Mouse (Mus musculus) heart, postnatal 0 days (tissue): ENCODE results near the gene Osbpl9. TPM values are rescaled to one million over a fixed set of nuclear protein-coding genes. Genes with fewer than 3 reads are reported as not detected.

Experiments used
- ATAC-seq: fragments of 200-750 bp; cut with Nextera tagmentation; 2 replicates; pipeline ENCODE4 v1.8.0; 2017; ENCODE audit warnings: low read depth, moderate number of reproducible peaks, moderate library complexity; ENCODE audit not compliant: insufficient read depth
- DNase-seq: peaks from one replicate; pipeline ENCODE4 v3.0.0-alpha.2; 2016; ENCODE audit warnings: low spot score
- H3K27ac ChIP-seq: fragments of 300-500 bp; sonication (generic); 2 replicates; pipeline ENCODE4 v1.5.1; 2014; ENCODE audit warnings: low read depth, mild to moderate bottlenecking
- H3K27me3 ChIP-seq: fragments of 300-500 bp; sonication (generic); 2 replicates; pipeline ENCODE4 v1.6.1; 2014; ENCODE audit warnings: low read length, mixed read lengths; ENCODE audit not compliant: control insufficient read depth, insufficient read depth
- H3K36me3 ChIP-seq: fragments of 300-500 bp; sonication (generic); replicated peaks from 2 replicates; pipeline ENCODE4 v1.6.1; 2014; ENCODE audit warnings: low read length, mixed read lengths; ENCODE audit not compliant: control insufficient read depth, insufficient read depth
- H3K4me1 ChIP-seq: fragments of 300-500 bp; sonication (generic); 2 replicates; pipeline ENCODE4 v1.6.1; 2014; ENCODE audit warnings: antibody characterized with exemption; ENCODE audit not compliant: control insufficient read depth, insufficient read depth
- H3K4me2 ChIP-seq: fragments of 300-500 bp; sonication (generic); 2 replicates; pipeline ENCODE4 v1.6.1; 2014; ENCODE audit warnings: low read depth, mild to moderate bottlenecking, low read length, moderate library complexity
- H3K4me3 ChIP-seq: fragments of 300-500 bp; sonication (generic); 2 replicates; pipeline ENCODE4 v1.5.1; 2014; ENCODE audit warnings: low read depth, low read length
- H3K9ac ChIP-seq: fragments of 300-500 bp; sonication (generic); replicated peaks from 2 replicates; pipeline ENCODE4 v1.6.1; 2014; ENCODE audit warnings: low read depth, low read length, mixed read lengths
- H3K9me3 ChIP-seq: fragments of 300-500 bp; sonication (generic); replicated peaks from 2 replicates; pipeline ENCODE4 v1.6.1; 2016; ENCODE audit warnings: low read length; ENCODE audit not compliant: control insufficient read depth
- CTCF ChIP-seq: IDR thresholded peaks from 2 replicates; pipeline ENCODE4 v1.5.1; 2016; ENCODE audit warnings: antibody characterized with exemption, control low read depth, low read depth
- EP300 ChIP-seq: IDR thresholded peaks from 2 replicates; pipeline ENCODE4 v1.6.1; 2016; ENCODE audit warnings: antibody characterized with exemption, low read depth
- WGBS: fragments of 180-500 bp; shearing (Covaris S2); extraction: QIAGEN DNeasy Blood & Tissue Kit; methylation state at CpG from one replicate; pipeline ENCODE4 v1.1.7; 2014; 5-methylcytosine and 5-hydroxymethylcytosine counted together
- polyA plus RNA-seq: library from polyadenylated mRNA; unstranded; fragments of >200 nt; fragmentation: Nextera tagmentation; extraction: Ambion mirVana; gene quantifications from 2 replicates; pipeline ENCODE4 v1.2.1, GENCODE M21; 2015
- total RNA-seq: library from RNA; depleted of rRNA; stranded (reverse); fragments of >200 nt; gene quantifications from 2 replicates; pipeline ENCODE4 v1.2.3, GENCODE M21; 2014; ENCODE audit warnings: low replicate concordance

Osbpl9 gene
- total and polyA plus RNA-seq, 2 experiments from 2014 or later = 49.0 to 49.7 TPM

DNA sequence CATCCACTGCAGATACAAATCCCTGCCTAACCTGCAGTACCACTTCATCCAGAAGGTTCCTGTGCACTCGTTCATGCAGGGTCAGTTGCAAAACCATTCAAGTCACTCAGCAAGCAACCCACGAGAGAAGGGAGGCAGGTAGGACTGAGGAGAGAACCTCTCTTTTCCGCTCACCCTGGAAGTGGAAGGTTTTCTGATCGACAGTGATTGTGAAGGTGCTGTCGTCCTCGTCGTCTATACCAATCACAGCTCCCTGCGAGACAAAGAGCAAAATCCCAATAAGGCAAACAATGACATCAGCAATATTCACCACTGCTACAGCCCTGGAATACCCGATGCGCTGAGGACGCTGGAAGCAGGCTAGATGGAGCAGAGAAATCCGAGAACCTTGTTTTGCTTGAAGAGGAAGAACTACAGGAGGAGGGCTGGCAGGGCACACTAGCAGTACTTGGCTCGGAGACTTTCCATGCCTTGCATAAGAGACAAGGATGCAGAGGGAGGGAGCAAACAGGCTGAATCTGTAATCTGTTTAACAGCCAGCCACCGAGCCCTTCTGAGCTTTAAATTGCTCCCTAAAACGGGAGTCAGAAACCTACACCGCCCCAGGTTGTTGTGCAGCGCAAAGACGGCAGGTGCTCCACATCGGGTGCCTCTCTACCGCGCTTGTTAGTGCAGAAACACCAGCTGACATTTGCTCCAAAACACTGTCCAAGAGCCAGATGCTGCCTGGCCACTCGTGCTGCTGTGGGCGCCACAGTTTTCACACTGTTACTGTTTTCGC lies 45.4 kb downstream of the Osbpl9 start:
- DNase-seq (no peak), ATAC-seq (peak; percentile 30; the same call in 1 of the 2 replicates)
- H3K27me3 ChIP-seq = no peaks in the 10 kb centered on the region
- H3K4me2 ChIP-seq = peak overlapping the region; percentile 70
- H3K27ac ChIP-seq = peak overlapping the region; percentile 41
- WGBS = 23% methylated on average over 24 of the region's 24 CpGs
- no peaks in the 10 kb centered on the region for H3K36me3 ChIP-seq
- peak overlapping the region; percentile 27 for H3K4me3 ChIP-seq
- 0 out of 2 replicates have a peak, but pooled peaks cover 8% of the 10 kb centered on the region for H3K4me1 ChIP-seq
- H3K9me3 ChIP-seq = no peaks in the 10 kb centered on the region
- 0 out of 2 replicates have a peak overlapping the region, but pooled peaks have one; percentile 29 for H3K9ac ChIP-seq
- no peak for TF ChIP-seq EP300
- no peak for TF ChIP-seq CTCF

DNA sequence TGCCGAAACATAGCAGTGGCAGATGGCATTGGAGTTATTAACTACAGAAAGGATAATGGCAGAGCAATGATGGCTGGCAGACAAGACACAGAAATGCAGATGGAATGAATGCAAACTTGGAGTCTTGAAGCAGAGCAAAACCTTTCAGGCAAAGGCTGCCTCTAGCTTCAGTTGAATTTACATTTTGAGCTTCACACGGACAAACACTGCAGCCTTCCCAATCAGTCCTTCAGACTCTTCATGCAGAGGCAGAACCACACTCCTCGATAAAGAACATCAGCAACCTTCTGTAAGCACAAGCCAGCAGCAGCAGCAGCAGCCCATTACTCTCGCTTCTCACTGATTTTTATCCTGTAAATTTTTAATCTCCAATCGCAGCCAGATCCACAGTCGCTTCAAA lies 46.0 kb downstream of the Osbpl9 start:
- no peak overlapping the region for H3K9ac ChIP-seq
- no peak overlapping the region for H3K27ac ChIP-seq
- H3K4me2 ChIP-seq = peak overlapping the region; percentile 70; the same call in 1 of the 2 replicates
- no peaks in the 10 kb centered on the region for H3K27me3 ChIP-seq
- no peaks in the 10 kb centered on the region for H3K36me3 ChIP-seq
- TF ChIP-seq EP300 = no peak
- TF ChIP-seq CTCF = no peak
- DNase-seq (no peak), ATAC-seq (no peak)
- 78% methylated on average over 6 of the region's 6 CpGs for WGBS
- 0 out of 2 replicates have a peak overlapping the region, but pooled peaks have one; percentile 27 for H3K4me3 ChIP-seq
- no peaks in the 10 kb centered on the region for H3K9me3 ChIP-seq
- 0 out of 2 replicates have a peak, but pooled peaks cover 8% of the 10 kb centered on the region for H3K4me1 ChIP-seq

DNA sequence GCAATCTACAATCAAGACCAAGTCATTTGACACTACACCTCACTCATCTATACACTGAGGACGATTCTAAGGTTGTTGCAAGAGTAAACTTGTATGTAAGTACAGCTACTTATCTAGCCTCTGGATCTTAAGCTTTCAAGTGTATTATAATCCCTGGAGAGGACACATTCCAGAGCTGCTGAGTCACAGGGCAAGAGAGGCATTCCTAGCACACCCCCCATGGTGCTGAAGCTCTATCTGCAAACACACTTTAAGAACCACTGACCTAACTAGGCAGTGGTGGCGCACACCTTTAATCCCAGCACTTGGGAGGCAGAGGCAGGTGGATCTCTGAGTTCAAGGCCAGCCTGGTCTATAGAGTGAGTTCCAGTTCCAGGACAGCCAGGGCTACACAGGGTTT lies 51.9 kb downstream of the Osbpl9 start:
- no peaks in the 10 kb centered on the region for H3K9me3 ChIP-seq
- no peak overlapping the region for H3K4me3 ChIP-seq
- no peak overlapping the region for H3K9ac ChIP-seq
- H3K4me1 ChIP-seq = peaks cover 14% of the 10 kb centered on the region; the same call in 1 of the 2 replicates
- no peak overlapping the region for H3K27ac ChIP-seq
- ATAC-seq (no peak), DNase-seq (no peak)
- WGBS = 55% methylated on average over 2 of the region's 2 CpGs
- H3K27me3 ChIP-seq = no peaks in the 10 kb centered on the region
- TF ChIP-seq CTCF = no peak
- TF ChIP-seq EP300 = no peak
- H3K4me2 ChIP-seq = no peak overlapping the region
- no peaks in the 10 kb centered on the region for H3K36me3 ChIP-seq

DNA sequence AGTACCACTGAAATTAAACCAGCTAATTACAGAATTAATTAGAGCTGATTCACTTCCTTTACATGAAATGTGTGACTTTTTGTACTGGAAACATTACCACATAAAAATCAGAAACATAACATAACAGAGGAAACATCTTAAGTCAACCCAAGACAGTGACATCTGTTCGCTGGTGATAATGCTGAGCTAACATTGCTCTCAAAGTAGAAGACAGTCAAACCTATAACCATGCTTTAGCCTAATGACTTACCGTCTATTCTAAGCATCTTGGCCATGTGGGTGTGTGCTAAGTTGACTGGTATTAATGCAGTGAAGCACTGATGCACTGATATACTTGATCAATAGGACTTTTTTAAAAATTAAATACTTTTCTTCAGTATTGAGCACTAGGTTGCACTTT lies 52.7 kb downstream of the Osbpl9 start:
- TF ChIP-seq EP300 (no peak), CTCF (no peak)
- H3K4me1 ChIP-seq = peaks cover 18% of the 10 kb centered on the region; the same call in 1 of the 2 replicates
- no peaks in the 10 kb centered on the region for H3K36me3 ChIP-seq
- DNase-seq (no peak), ATAC-seq (no peak)
- no peaks in the 10 kb centered on the region for H3K27me3 ChIP-seq
- WGBS = 72% methylated on average over 2 of the region's 2 CpGs
- H3K9ac ChIP-seq = no peak overlapping the region
- H3K4me3 ChIP-seq = no peak overlapping the region
- H3K9me3 ChIP-seq = no peaks in the 10 kb centered on the region
- H3K27ac ChIP-seq = no peak overlapping the region
- H3K4me2 ChIP-seq = no peak overlapping the region

DNA sequence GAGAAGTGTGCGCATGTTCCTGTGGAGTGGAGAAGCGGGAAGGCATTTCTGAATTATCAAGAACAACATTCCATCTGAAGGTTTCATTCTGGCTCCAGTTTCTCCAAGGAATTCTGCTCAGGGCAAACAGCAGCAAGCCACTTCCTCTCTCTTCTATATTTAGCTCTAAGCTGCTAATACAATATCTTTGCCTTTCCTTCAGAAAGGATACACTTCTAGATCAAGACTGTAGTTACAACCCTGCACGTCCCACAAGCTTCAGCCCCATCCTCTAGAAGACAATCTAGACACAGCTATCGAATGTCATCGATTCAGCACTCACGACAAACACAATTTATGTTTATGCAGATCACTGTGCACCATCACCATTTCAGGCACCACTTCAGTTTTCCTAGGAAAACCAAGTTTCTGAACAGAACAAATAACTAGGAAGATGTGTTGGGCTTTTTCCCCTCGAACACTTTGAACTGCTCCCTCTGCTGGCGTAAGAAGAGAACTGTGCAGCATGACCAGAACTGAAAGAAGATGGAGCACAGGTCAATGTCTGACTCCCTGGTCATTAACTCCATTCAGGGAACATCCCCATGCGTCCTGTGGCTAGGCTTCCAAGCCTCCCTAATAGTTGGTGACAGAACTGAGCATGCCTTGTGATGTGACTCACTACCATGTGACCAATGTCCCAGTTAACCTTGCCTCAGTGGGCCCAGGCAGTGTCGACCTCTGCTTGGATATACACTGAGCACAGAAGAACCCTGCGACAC lies 54.6 kb downstream of the Osbpl9 start:
- no peak overlapping the region for H3K9ac ChIP-seq

More for the DNA sequence above, 54.6 kb downstream of the Osbpl9 start:
- H3K9me3 ChIP-seq = no peaks in the 10 kb centered on the region
- peaks cover 24% of the 10 kb centered on the region; the same call in 1 of the 2 replicates for H3K4me1 ChIP-seq
- H3K36me3 ChIP-seq = no peaks in the 10 kb centered on the region
- H3K4me2 ChIP-seq = peak overlapping the region; percentile 60
- DNase-seq (peak; percentile 69), ATAC-seq (peak; percentile 80)
- WGBS = 27% methylated on average over 11 of the region's 11 CpGs
- no peaks in the 10 kb centered on the region for H3K27me3 ChIP-seq
- TF ChIP-seq CTCF (peak; percentile 81), EP300 (no peak)
- peak overlapping the region; percentile 26 for H3K4me3 ChIP-seq
- peak overlapping the region; percentile 87 for H3K27ac ChIP-seq
